Mouse (Mus musculus): ENCODE results near the gene Elof1. TPM values are rescaled to one million over a fixed set of nuclear protein-coding genes. Genes with fewer than 3 reads are reported as not detected.

Gene Elof1
- total RNA-seq, 2 experiments from 2014 or later: 56.3 to 132 TPM

Other genes with a start within 250 kb of the Elof1 start
- gene Rab3d, start 199.0 kb downstream of the Elof1 start, total RNA-seq (2014; fragmentation: Nextera tagmentation): 22.5 and 33.1 TPM in 2 replicates
- 44.0 and 51.7 TPM in 2 replicates for gene Rab3d, start 199.0 kb downstream of the Elof1 start, total RNA-seq (2017)
- gene Ccdc159, start 189.7 kb downstream of the Elof1 start, total RNA-seq (2014; fragmentation: Nextera tagmentation): not detected in 2 replicates
- 0.69 TPM in 1 of 2 replicates, not detected in the other for gene Ccdc159, start 189.7 kb downstream of the Elof1 start, total RNA-seq (2017)
- 40.4 and 75.8 TPM in 2 replicates for gene Tmem205, start 189.6 kb downstream of the Elof1 start, total RNA-seq (2014; fragmentation: Nextera tagmentation)
- gene Tmem205, start 189.6 kb downstream of the Elof1 start, total RNA-seq (2017): 21.1 and 33.3 TPM in 2 replicates
- 0.58 and 1.4 TPM in 2 replicates for gene Plppr2, start 180.1 kb downstream of the Elof1 start, total RNA-seq (2014; fragmentation: Nextera tagmentation)
- gene Plppr2, start 180.1 kb downstream of the Elof1 start, total RNA-seq (2017): not detected in 2 replicates
- gene Swsap1, start 161.4 kb downstream of the Elof1 start, total RNA-seq (2014; fragmentation: Nextera tagmentation): 7.8 and 9.9 TPM in 2 replicates
- 7.6 and 8.2 TPM in 2 replicates for gene Swsap1, start 161.4 kb downstream of the Elof1 start, total RNA-seq (2017)
- 0.21 and 0.41 TPM in 2 replicates for gene Epor, start 153.7 kb downstream of the Elof1 start, total RNA-seq (2014; fragmentation: Nextera tagmentation)
- 0.77 TPM in 1 of 2 replicates, not detected in the other for gene Epor, start 153.7 kb downstream of the Elof1 start, total RNA-seq (2017)
- gene Rgl3, start 127.7 kb downstream of the Elof1 start, total RNA-seq (2014; fragmentation: Nextera tagmentation): not detected in 2 replicates
- not detected in 2 replicates for gene Rgl3, start 127.7 kb downstream of the Elof1 start, total RNA-seq (2017)
- not detected in 2 replicates for gene Ccdc151, start 114.5 kb downstream of the Elof1 start, total RNA-seq (2014; fragmentation: Nextera tagmentation)
- not detected in 2 replicates for gene Ccdc151, start 114.5 kb downstream of the Elof1 start, total RNA-seq (2017)
- 61.4 and 68.4 TPM in 2 replicates for gene Prkcsh, start 114.4 kb downstream of the Elof1 start, total RNA-seq (2014; fragmentation: Nextera tagmentation)
- 127 and 144 TPM in 2 replicates for gene Prkcsh, start 114.4 kb downstream of the Elof1 start, total RNA-seq (2017)
- not detected in 2 replicates for gene Elavl3, start 65.1 kb downstream of the Elof1 start, total RNA-seq (2014; fragmentation: Nextera tagmentation)
- 0.31 TPM in 1 of 2 replicates, not detected in the other for gene Elavl3, start 65.1 kb downstream of the Elof1 start, total RNA-seq (2017)
- not detected in 2 replicates for gene Gm49318, start 45.9 kb downstream of the Elof1 start, total RNA-seq (2014; fragmentation: Nextera tagmentation)
- gene Gm49318, start 45.9 kb downstream of the Elof1 start, total RNA-seq (2017): not detected in 2 replicates
- gene Zfp653, start 45.8 kb downstream of the Elof1 start, total RNA-seq (2014; fragmentation: Nextera tagmentation): 6.2 and 8.7 TPM in 2 replicates
- gene Zfp653, start 45.8 kb downstream of the Elof1 start, total RNA-seq (2017): 5.8 and 9.3 TPM in 2 replicates
- gene Ecsit, start 31.7 kb downstream of the Elof1 start, total RNA-seq (2014; fragmentation: Nextera tagmentation): 21.1 and 29.5 TPM in 2 replicates
- gene Ecsit, start 31.7 kb downstream of the Elof1 start, total RNA-seq (2017): 28.2 and 30.3 TPM in 2 replicates
- gene Cnn1, start 18.0 kb downstream of the Elof1 start, total RNA-seq (2014; fragmentation: Nextera tagmentation): not detected in 2 replicates
- gene Cnn1, start 18.0 kb downstream of the Elof1 start, total RNA-seq (2017): not detected in 2 replicates
- 3.9 and 4.7 TPM in 2 replicates for gene Acp5, start 18.5 kb upstream of the Elof1 start, total RNA-seq (2014; fragmentation: Nextera tagmentation)
- gene Acp5, start 18.5 kb upstream of the Elof1 start, total RNA-seq (2017): 1.6 and 4.6 TPM in 2 replicates
- 17.3 and 28.7 TPM in 2 replicates for gene Pigyl, start 39.7 kb upstream of the Elof1 start, total RNA-seq (2014; fragmentation: Nextera tagmentation)
- 26.6 and 29.3 TPM in 2 replicates for gene Pigyl, start 39.7 kb upstream of the Elof1 start, total RNA-seq (2017)
- not detected in 2 replicates for gene Zfp872, start 70.9 kb upstream of the Elof1 start, total RNA-seq (2014; fragmentation: Nextera tagmentation)
- not detected in 2 replicates for gene Zfp872, start 70.9 kb upstream of the Elof1 start, total RNA-seq (2017)
- gene Zfp809, start 108.5 kb upstream of the Elof1 start, total RNA-seq (2014; fragmentation: Nextera tagmentation): 50.6 and 54.9 TPM in 2 replicates
- 20.4 and 27.2 TPM in 2 replicates for gene Zfp809, start 108.5 kb upstream of the Elof1 start, total RNA-seq (2017)
- 1.3 and 3.1 TPM in 2 replicates for gene Zfp599, start 142.7 kb upstream of the Elof1 start, total RNA-seq (2014; fragmentation: Nextera tagmentation)
- gene Zfp599, start 142.7 kb upstream of the Elof1 start, total RNA-seq (2017): 8.9 and 10.3 TPM in 2 replicates
- 10.4 and 17.4 TPM in 2 replicates for gene Zfp810, start 190.5 kb upstream of the Elof1 start, total RNA-seq (2014; fragmentation: Nextera tagmentation)
- gene Zfp810, start 190.5 kb upstream of the Elof1 start, total RNA-seq (2017): 9.4 and 16.3 TPM in 2 replicates

Data from granulocyte monocyte progenitor cell, adult 5-6 weeks (primary cell).